Mouse (Mus musculus) induced T-regulatory cell, adult 2 months (primary cell): ENCODE data around the gene Hc.

ENCODE experiments used
- DNase-seq: peaks from one replicate; pipeline ENCODE4 v3.0.0-alpha.2; 2012; ENCODE audit warnings: low read depth

Hc gene

DNA sequence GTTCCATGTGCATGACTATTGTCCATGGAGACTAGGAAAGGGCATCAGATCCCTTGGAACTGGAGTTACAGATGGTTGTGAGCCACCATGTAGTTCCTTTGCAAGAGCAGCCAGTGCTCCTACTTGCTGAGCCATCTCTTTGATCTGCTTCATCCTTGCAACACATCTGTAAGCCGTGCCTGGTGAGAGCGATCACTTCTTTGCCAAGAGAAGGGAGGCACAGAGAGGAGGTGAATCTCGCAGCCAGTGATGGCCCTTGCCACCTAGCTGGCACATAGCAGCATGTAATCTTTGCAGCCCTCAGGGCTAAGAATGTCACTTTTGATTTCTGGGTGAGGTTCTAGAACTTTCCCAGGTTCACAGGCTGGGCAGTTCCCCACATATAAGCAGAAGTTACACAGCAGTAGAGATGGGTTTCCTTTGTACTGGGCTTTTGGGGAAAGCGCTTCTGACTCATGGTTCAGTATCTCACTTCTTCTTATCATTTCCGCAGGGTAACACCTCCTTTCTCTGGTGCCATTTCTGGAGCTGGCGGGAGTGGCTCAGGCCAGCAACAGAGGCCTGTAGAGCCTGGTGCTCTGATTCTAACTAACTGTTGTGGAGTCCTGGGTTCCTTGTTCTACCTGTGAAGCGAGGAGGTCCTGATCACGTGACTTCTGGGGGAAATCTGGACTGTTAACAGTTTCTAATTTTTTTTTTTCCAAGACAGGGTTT lies 84.1 kb downstream of the Hc start:
- DNase-seq: peak; percentile 80

DNA sequence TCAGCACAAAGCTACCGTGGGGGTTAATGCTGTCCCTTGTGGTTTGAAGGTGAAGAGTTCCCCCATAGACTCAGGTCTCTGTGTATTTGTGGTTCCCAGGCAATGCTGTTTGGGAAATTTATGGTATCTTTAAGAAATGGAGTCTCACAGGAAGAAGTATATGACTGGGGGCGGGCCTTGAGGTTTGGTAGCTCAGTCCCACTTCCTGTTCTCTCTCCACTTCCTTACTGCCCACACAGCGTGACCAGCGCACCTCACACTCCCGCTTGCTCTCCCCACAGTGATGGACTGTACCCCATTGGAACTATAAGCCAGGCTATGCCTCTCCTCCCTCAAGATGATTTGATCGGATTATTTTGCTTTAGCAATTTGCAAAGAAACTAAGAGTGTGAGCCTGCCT lies 84.8 kb downstream of the Hc start:
- DNase-seq: peak; percentile 82

DNA sequence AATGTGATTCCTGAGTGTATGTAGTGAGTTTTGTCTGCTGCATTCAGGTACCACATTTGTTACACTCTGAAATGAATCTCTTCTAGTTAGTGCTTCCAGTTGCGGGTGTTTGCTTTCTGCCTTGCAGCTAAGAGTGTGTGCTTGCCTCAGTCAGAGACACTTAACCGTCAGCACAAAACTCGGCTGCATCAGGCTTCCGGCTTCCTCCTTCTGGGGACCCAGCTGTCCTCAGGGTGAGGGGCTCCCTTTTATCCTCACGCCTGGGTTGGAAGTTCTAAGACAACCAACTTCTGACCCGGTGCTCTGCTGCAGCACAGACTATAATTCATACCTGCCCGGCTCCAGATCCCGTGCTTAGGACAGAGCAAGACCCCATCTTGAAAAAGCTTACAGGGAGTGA lies 88.2 kb downstream of the Hc start:
- no peak for DNase-seq

DNA sequence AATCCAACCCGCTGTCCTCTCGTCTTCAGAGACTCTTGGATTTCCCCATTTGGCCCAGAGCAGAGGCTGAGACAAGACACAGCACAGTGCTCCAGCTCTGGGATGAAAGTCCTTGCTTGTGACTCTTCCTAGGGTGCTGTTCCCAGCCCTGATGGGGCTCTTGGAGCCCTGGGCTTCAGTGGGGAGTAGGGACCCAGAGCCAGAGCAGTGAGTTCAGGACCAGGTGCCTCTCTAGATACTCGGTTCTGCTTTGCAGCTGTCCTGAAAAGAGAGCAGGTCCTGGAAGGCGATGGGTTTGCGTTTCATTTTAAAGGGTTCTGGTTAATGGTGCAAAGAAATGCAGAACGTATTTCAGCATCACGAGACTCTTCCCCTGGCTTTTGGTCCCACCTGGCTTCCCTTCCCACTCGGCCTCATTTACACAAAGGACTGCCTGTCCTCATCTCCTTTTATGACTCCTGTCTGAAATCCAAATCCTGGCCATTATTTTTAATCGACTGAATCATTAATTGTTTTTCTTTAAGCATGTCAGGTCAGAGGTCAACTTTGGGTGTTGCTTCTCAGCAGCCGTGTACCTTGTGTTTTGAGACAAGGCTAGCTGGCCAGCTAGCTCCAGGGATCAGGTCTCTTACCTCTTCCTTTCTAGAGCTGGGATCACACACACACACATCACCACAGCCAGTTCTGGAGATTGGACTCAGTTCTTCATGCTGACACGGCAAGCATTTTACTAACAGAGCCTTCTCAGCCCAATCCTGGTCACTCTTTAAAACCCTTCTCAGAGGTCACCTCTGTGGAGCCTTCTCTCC lies 90.0 kb downstream of the Hc start:
- peak; percentile 4 for DNase-seq

DNA sequence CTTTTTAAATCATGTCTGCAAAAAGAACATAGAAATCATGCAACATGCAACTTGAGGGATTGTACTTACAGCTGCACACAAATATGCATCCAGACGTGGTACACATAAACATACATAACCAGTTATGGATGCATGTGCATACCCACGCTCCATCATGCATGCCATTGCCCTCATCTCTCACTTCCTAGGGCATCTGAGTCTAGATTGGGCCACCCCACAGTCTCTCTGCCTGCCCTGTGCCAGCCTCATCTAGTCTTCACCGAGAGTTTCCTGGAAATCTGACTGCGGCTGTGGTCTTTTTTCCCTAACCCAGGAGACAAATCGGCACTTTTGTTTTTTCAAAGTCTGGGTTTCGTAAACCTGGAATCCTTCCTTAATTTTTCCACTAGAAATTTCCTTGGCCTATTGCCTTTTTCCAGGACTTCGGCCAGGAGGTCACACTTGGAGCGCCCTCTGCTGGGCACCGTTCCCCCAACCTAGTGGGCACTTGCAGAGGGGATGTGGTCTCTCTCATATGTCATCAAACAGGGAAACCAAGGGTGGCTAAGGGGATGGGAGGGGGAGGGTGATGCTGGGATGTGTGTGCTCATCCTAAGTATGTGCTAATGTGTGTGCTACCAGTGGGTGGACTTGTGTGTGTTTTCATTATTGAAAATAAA lies 91.0 kb downstream of the Hc start:
- DNase-seq: peak; percentile 85

DNA sequence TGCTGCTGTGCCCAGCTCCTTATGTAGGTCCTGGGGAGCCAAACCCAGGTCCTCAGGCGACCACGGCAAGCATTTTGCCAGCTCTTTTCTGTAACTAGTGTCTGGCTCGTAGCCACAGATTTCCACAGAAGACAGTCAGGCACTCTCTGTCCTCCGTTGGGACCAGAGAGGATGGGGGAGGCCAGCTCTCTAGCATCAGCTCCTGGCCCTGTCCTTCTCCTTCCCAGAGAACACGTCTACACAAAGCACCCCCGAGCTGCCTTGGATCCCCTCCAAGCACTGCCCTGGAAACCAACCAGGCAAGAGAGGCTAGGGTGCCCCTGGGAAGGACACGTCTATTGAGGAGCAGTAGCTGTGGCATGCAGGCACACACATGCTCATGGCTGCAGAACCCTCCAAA lies 92.1 kb downstream of the Hc start:
- DNase-seq: no peak

DNA sequence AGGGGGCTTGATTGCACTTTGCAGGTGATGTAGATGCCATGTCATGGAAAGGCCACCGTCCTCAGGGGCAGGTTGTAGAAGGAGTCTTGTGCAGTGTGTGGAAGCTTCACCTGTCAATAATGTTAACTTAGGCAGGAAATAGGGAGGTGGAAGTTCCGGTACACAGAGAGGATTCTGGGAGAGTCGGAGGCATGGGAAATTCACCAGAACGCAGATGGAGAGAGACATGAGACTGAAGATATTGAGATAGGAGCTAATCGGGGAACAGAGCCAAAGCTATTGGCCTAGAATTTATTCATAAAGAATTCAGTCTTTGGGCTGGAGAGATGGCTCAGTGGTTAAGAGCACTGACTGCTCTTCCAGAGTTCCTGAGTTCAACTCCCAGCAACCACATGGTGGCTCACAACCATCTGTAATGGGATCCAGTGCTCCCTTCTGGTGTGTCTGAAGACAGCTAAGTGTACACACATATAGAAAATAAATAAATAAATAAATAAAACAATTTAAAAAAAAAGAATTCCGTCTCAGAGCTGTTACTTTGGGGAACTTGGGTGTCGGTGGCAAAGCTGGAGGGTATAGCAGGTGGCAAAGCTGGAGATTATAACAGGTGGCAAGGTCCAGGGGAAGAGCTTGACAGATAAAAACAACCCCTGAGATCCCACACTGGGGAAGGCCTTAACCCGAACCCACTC lies 94.8 kb downstream of the Hc start:
- peak; percentile 27 for DNase-seq

DNA sequence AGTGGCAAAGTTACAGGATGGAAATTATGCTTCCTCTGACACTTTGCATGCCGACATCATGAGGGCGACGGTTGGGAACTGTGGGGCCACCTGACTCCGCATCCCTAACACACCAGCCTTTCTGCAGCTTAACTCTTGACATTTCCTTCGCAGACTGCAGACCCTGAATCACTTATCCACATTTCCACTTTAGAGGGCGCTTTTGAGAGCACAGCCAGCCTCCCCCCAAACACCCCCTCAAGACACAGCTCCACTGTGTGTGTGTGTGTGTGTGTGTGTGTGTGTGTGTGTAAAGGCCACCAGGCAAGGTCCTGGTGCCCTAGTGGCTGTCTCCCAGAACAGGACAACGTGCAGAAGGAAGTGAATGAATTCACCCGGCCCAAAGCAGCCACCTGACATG lies 95.4 kb downstream of the Hc start:
- no peak for DNase-seq

DNA sequence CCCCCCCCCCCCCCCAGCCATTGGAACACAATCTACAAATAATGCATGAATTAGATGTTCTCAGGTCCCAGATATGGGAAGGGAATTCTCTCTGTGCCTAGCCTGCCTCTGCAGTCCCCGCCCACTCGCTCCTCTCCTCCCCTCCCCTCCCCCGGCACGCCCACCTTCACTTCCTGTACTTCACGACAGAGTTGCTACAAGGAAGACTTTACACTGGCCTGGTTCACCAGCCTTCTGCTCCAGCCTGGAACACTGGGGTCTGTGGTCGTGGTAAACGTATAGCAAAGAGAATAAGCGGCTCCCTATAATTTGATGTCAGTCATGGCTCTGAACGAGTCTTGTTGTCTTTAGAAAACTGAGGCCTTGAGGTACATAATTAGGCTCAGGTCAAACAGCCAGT lies 95.9 kb downstream of the Hc start:
- peak; percentile 89 for DNase-seq

DNA sequence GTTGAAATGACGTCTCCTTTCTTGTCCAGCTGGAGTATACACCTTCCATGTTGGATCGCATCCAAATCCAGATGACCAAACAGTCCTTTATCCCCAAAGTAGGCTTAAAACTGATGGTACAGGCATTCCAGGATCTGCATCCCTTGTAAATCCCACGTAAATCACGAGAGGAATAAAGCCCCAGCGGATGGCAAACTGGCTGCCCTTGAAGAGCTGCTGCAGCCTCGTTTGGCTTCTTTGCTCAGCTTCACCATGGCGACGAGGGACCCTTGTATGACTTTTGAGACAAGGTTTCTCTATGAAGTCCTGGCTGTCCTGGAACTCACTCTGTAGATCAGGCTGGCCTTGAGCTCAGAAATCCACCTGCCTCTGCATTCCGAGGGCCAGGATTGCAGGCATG lies 96.6 kb downstream of the Hc start:
- peak; percentile 51 for DNase-seq

DNA sequence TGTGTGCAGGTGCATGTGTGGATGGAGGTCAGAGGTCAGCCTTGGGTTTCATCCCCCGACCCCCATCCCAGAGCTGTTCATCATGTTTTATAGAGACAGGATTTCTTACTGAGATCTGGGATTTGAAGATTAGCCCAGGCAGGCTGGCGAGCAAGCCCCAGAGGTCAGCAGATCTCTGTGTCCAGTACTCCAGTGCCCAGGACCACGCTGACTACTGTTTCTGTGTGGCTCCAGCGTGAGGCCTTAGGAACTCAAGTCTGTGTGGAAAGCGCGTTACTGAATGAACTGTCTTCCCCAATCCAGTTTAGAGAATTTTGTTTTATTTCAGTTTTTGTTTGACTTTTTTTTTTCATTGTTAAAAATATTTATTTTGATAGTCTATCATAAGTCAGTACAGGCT lies 97.0 kb downstream of the Hc start:
- no peak for DNase-seq

DNA sequence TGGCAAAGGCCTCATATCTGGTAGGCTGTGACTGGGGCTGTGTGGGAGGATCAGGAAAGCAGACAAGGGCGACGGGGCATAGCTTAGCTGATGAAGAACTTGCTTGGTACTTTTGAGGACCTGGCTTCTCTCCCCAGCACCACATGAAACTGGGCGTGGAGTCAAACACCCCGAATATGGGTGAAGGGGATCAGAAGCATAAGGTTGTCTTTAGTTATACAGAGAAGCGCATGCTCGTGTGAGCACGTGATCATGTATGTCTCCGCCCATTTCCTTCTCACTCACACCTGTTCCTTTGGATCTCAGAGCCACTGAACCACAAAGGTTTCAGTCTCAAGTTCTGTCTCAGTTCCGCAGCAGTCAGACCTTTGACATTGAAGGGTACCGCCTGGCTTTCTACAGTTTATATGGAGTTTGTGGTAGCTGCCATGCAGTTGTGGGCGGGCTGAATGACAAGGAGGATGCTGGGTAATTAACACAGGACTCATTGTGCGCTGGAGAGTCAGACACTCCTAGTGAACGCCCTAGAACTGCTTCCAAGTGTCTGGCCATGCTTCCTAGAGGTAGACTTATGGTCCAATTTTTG lies 97.8 kb downstream of the Hc start:
- peak; percentile 97 for DNase-seq

DNA sequence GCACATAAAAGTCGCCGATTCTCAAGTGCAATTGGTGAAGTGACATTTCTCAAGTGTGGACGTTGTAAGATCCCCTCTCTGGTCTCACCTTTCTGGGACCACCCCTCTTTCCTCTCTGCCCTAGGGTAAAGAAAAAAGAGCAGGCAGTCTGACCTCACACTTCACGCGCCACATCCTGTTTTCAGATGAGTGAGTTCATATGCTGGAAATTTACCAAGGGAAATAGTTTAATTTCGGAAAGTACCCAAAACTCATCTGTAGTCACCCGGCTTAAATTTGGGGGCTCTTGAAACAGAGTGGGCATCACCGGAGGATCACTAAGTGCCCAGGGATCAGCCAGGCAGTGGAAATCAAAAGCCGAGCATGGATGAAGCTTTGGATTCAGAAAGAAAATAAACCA lies 98.3 kb downstream of the Hc start:
- peak; percentile 96 for DNase-seq

DNA sequence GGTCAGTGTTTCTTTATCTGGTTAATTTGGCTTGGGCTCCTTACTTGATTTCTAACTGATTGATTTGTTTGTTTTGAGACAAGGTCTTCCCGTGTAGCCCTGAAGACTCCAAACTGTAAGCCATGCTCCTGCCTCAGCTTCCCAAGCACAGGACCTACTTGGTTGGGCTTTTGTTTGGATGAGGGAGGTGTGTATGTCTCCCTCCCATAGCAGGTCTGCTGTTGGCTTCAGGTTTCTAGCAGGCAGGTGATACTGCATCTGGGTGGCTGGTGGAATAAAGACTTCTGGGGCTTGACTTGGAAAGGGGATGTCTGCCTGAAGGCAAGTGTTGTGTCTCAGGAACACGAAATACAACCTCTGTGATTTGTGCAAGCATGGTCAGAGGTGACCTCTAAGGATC lies 99.0 kb downstream of the Hc start:
- peak; percentile 71 for DNase-seq

DNA sequence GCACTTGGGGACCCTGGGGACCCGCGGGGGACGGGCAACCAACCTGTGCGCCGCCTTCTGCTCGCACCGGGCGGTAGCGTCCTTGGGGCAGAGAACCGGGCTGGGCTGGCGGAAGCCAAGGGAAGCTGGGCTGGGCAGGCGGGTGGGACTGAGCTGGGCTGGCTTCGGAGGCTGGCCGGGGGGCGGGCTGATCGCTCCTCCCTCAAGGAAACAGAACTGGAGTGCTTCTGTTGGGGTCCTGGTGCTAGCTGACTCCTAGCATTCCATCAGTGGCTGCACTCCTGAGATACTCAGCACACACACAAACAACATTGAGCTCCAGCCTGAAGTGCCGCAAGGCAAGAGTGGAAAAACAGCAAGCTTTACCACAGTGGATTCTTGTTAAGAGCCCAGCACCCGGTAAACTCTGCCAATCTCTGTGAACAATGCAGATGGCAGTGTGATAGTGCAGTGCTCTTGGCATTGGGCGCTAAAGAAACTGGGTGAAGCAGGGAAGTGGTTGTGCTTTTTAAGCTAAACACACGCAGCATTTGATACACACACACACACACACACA lies 99.7 kb downstream of the Hc start, which contains the start of gene Traf1:
Gene Traf1 (minus strand): TSS at position 292 of the 556 bp plus-strand sequence.
- peak; percentile 91 for DNase-seq

DNA sequence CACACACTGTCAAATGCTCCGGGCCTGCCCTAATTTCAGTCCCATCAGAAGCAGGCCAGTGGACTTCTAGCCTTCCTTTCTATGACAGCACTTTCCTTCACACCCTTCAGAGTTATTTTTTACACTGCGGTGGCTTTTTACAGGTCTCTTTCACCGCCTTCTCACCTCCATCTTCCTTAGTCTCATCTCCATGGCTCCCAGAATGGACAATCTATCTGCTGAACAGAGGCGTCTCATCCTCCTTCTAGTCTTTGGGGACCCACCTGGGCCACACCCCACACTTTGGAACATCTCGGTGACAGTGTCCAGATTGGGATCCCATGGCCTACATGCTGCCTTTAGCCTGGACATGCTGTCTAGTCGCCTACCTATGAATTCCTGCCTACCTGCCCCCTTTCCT lies 100.3 kb downstream of the Hc start:
- peak; percentile 73 for DNase-seq

DNA sequence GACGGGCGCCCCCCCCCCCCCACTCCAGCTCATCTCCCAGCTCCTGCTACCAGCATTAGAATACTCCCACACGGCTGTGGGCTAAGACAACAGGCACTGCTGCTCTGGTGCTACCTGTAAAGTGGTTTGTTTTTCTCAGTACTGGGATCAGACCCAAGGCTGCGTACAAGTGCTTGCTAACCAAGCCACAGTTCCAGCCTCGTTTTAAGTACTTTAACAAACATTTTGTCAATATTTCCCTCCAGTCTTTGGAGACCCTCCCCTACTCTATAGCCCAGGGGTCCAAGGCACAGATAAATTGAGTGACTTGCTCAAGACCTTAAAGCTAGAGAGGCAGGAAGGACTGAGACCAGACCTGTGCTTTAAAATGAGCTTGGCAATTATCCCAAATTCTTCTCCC lies 100.8 kb downstream of the Hc start:
- peak; percentile 70 for DNase-seq

DNA sequence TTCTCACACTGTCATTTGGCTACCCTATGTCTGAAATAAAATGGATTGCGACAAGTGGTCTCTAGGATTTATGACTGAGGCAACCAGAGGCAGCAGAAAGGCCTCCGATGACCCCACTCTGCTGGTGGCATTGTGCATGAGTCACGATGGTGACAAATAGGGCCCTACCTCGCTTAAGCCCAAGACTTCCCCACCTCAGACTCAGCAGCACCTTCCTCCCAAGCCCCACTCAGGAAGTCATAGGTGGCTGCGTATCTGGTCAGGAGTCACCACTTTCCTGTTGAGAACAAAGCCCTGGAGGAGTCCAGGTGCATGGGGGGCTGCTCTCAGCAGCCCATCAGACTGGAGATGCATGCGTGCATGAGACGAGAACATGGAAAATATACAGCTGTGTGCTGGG lies 102.7 kb downstream of the Hc start:
- peak; percentile 81 for DNase-seq

DNA sequence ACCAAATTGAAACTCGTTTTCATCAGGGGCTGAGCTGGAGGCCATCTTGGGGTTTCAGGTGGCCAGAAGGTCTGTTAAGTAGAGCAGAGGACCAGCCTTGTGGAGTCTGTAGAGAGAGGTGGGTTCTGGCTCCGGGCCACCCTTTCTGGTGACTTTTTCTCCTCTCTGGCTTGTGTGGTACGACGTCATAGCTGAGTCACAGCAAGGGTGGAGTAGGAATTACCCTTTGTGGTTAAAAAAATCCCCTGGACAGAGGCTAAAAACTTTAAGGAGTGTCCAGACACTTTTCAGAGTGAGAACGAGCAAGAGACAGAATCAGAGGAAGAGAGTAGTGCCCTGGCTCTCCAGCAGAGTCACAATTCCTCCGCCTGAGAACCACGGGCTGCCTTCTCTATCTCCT lies 103.2 kb downstream of the Hc start:
- DNase-seq: peak; percentile 93

DNA sequence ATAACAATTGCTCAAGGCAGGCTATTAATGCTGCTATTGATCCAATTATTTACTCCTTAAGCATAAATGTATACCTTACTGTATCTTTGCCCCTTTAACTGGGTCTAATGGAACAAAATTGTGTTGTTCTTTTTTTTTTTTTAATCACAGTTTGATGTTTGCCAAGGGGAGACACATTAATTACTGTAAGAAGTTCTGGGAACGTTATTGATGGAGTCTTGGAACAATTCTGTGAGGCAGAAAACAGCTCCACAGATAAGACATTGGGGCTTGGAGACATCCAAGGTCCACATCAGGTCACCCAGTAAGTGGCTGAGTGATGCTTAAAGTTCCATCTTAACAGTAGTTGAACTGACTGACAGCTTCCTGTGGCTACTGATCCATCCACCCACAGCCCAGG lies 103.8 kb downstream of the Hc start:
- DNase-seq: no peak

DNA sequence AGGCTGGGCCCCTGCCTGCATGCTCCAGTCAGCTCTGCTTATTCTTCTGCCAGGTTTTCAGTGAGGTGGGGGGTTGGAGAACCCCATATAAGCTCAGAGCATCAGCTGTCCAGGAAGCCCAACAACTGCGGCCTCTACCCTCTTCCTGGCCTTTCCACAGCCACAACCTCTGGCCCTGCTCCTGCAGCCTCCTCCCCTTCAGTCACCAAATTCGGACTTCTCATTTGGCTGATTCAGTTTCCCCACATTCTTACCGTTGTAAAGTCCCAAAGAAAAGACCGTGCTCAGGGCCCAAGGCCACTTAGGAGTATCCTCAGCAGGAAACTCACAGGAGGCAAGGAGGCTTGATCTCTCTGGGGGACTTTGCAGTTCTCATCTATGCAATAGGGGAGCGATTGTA lies 104.3 kb downstream of the Hc start:
- DNase-seq: peak; percentile 61

DNA sequence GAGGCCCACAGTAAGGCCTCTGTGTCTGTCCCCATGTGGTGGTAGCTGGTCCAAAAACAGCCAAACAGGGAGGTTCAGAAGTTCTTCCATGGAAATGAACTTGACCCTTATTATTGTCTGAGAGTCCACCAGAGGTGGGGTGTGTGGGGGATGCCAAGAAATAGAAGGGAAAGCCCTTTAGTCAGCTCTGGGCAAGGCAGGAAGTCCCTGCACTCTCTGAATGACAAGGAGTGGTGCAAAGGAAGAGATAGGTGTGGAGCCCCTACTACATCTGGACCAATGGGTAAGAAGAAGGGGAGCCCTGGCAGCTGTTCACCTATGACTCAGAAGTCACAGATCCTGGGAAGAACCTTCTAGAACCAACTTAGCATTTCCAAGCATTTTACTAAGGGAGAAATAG lies 106.9 kb downstream of the Hc start:
- DNase-seq: peak; percentile 61
